Mouse (Mus musculus): ENCODE data around the gene Jmjd4. TPM values are rescaled to one million over a fixed set of nuclear protein-coding genes. Genes with fewer than 3 reads are reported as not detected.

Jmjd4 gene
- 10 to 100 TPM; 11.6 to 17.4 TPM for polyA plus RNA-seq (2017; shearing (Covaris generic))

DNA sequence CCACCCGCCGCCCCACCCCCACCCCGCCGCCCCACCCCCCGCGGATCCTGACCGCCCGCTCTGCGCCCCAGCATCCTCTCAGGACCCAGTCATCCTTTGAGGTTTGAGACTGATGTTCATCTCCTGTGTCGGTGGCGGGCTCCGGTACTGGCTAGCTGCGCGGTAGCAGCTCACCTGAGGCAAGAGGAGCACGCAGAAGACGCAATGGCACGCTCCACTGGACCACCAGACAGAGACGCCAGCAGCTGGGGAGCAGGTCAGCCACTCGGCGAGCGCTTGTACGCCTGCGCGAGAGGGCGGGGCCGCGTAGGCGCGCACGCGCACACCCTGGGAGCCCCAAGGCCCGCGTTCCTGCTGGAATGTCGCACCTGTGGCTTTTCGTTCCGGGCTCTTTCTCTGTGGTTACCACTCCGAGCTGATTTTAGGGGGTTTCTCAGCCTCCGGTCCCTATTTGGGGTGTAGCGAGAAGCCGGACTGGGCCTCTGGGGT, at the start of gene Jmjd4:
TSS of gene Jmjd4 (plus strand) at position 305 of the 489 bp plus-strand sequence.

DNA sequence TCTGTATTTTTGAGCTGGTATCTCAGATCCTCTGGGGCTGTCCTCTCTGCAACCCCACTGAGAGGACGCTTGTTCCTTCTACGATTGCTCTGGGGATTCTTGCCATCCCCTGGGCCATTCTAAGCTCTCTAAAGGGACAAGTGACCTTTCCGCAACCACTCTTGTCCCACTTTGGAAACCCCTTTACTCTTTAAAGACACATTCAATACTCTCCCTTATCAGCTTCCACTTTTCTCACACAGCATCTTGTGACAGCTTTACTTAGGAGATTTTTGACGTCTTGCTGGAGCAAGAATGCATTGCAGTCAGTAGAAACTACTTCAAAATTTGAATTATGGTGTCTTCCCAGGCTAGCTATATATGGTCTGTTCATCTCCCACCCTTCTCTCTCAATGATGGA, 1.2 kb downstream of the Jmjd4 start, which contains the start of gene Snap47:
TSS of gene Snap47 (minus strand) at position 101 of the 400 bp plus-strand sequence.

DNA sequence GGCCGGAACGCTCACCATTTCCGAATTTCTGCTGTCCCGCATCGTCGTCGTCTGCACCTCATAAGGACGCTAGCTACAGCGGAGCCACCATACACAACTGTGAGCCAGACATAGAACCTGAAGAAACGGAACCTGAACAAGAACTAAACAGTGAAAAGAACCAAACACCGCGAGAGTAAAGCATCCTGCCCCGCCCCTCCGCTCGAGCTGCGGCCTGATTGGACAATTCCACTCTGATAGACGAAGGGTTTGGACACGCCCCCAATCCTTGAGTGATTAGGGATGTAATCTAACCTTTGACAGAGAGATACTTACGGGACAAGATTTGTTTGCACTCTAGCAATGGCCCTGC, 22.5 kb downstream of the Jmjd4 start, which contains the start of gene Zfp867:
TSS of gene Zfp867 (minus strand) at position 149 of the 352 bp plus-strand sequence.

Other genes with a start within 250 kb of the Jmjd4 start
- gene Mrpl55, start 247.6 kb upstream of the Jmjd4 start, polyA plus RNA-seq (2017; shearing (Covaris generic)): 10 to 100 TPM; 38.2 to 50.2 TPM
- 10 to 100 TPM; 36.5 to 39.7 TPM for gene 2310033P09Rik, start 241.7 kb upstream of the Jmjd4 start, polyA plus RNA-seq (2017; shearing (Covaris generic))
- 100 to 1,000 TPM; 430 to 471 TPM for gene Arf1, start 221.8 kb upstream of the Jmjd4 start, polyA plus RNA-seq (2017; shearing (Covaris generic))
- 1 to 10 TPM in 1 of 2 experiments, under 1 TPM in 1; 0.39 to 1.2 TPM for gene Wnt3a, start 159.3 kb upstream of the Jmjd4 start, polyA plus RNA-seq (2017; shearing (Covaris generic))
- gene Wnt9a, start 143.1 kb upstream of the Jmjd4 start, polyA plus RNA-seq (2017; shearing (Covaris generic)): not detected
- gene Prss38, start 74.4 kb upstream of the Jmjd4 start, polyA plus RNA-seq (2017; shearing (Covaris generic)): 1 to 10 TPM in 1 of 2 experiments, under 1 TPM in 1; 0.12 to 2.2 TPM
- gene Snap47, start 1.1 kb downstream of the Jmjd4 start, polyA plus RNA-seq (2017; shearing (Covaris generic)): 10 to 100 TPM; 49.6 to 49.7 TPM
- 1 to 10 TPM; 3.6 to 5.0 TPM for gene Zfp867, start 22.4 kb downstream of the Jmjd4 start, polyA plus RNA-seq (2017; shearing (Covaris generic))
- 10 to 100 TPM; 21.5 to 23.7 TPM for gene Zkscan17, start 76.7 kb downstream of the Jmjd4 start, polyA plus RNA-seq (2017; shearing (Covaris generic))
- under 1 TPM in 1 of 2 experiments, not detected in 1; 0.15 TPM for gene Nlrp3, start 91.5 kb downstream of the Jmjd4 start, polyA plus RNA-seq (2017; shearing (Covaris generic))
- not detected for gene Olfr222, start 126.2 kb downstream of the Jmjd4 start, polyA plus RNA-seq (2017; shearing (Covaris generic))
- not detected for gene Olfr223, start 143.2 kb downstream of the Jmjd4 start, polyA plus RNA-seq (2017; shearing (Covaris generic))
- gene Mprip, start 211.3 kb downstream of the Jmjd4 start, polyA plus RNA-seq (2017; shearing (Covaris generic)): 10 to 100 TPM; 52.3 to 72.0 TPM

Data from inflammation-experienced regulatory T-cells (primary cell).